Mouse (Mus musculus): Measurements from ENCODE around the gene Fut4. TPM values are rescaled to one million over a fixed set of nuclear protein-coding genes. Genes with fewer than 3 reads are reported as not detected.

Gene Fut4
- polyA plus RNA-seq (2015; fragmentation: Nextera tagmentation; extraction: Ambion mirVana) = 2.9 and 3.6 TPM in 2 replicates

- Histone ChIP-seq H3K4me2 (peak within 1 kb of the TSS; percentile 98), H3K4me1 (peaks cover 13% of the 10 kb centered on the region), H3K36me3 (no peaks in the 10 kb centered on the region), H3K27me3 (peaks cover 7% of the 10 kb centered on the region; the same call in 1 of the 2 replicates), H3K27ac (no peak within 1 kb of the TSS), H3K9me3 (no peaks in the 10 kb centered on the region), H3K4me3 (peak within 1 kb of the TSS; percentile 50), H3K9ac (peak within 1 kb of the TSS; percentile 49)
- ATAC-seq (ENCODE audit: borderline replicate concordance, extremely low read depth, low FRiP score, low TSS enrichment) = peak; percentile 85
- 2% methylated on average over 28 of the region's 28 CpGs for WGBS
Measured at GRCm38 (mm10) chr9:14752001-14752522, at the start of gene Fut4. TSS of gene Fut4 (minus strand) at chr9:14752393.

- Histone ChIP-seq H3K4me1 (peaks cover 9% of the 10 kb centered on the region; the same call in 1 of the 2 replicates), H3K9me3 (no peaks in the 10 kb centered on the region), H3K4me2 (no peak overlapping the region), H3K36me3 (peaks cover 36% of the 10 kb centered on the region), H3K9ac (no peak overlapping the region), H3K27ac (no peak overlapping the region), H3K4me3 (no peak overlapping the region), H3K27me3 (no peaks in the 10 kb centered on the region)
- 84% methylated on average over 6 of the region's 6 CpGs for WGBS
- no peak for ATAC-seq (ENCODE audit: borderline replicate concordance, extremely low read depth, low FRiP score, low TSS enrichment)
Measured at GRCm38 (mm10) chr9:14787356-14787755, 35.2 kb upstream of the Fut4 start.

- ATAC-seq (ENCODE audit: borderline replicate concordance, extremely low read depth, low FRiP score, low TSS enrichment) = peak; percentile 99
- Histone ChIP-seq H3K36me3 (peaks cover 38% of the 10 kb centered on the region), H3K9ac (peak within 1 kb of the TSS; percentile 80), H3K27me3 (no peaks in the 10 kb centered on the region), H3K4me2 (peak within 1 kb of the TSS; percentile 70), H3K9me3 (no peaks in the 10 kb centered on the region), H3K4me3 (peak within 1 kb of the TSS; percentile 88), H3K4me1 (peaks cover 9% of the 10 kb centered on the region; the same call in 1 of the 2 replicates), H3K27ac (peak within 1 kb of the TSS; percentile 96)
- under 1% methylated on average over 62 of the region's 62 CpGs for WGBS
Measured at GRCm38 (mm10) chr9:14784039-14785002, 32.1 kb upstream of the Fut4 start, which contains the start of the genes Mre11a and Ankrd49. TSS of gene Mre11a (plus strand) at chr9:14784654. TSS of gene Ankrd49 (minus strand) at chr9:14784856.

GRCm38 (mm10) chr9:14778341-14778740 is 26.1 kb upstream of the Fut4 start:
- Histone ChIP-seq H3K36me3 (peaks cover 19% of the 10 kb centered on the region), H3K4me2 (no peak overlapping the region), H3K27ac (no peak overlapping the region), H3K9ac (no peak overlapping the region), H3K9me3 (no peaks in the 10 kb centered on the region), H3K27me3 (no peaks in the 10 kb centered on the region), H3K4me3 (no peak overlapping the region), H3K4me1 (no peaks in the 10 kb centered on the region)
- ATAC-seq (ENCODE audit: borderline replicate concordance, extremely low read depth, low FRiP score, low TSS enrichment) = no peak
- WGBS = 37% methylated on average over 13 of the region's 13 CpGs

GRCm38 (mm10) chr9:14773813-14774212 is 21.6 kb upstream of the Fut4 start:
- Histone ChIP-seq H3K4me2 (no peak overlapping the region), H3K36me3 (no peaks in the 10 kb centered on the region), H3K4me1 (0 out of 2 replicates have a peak, but pooled peaks cover 4% of the 10 kb centered on the region), H3K27ac (no peak overlapping the region), H3K9ac (no peak overlapping the region), H3K27me3 (peaks cover 23% of the 10 kb centered on the region), H3K4me3 (no peak overlapping the region), H3K9me3 (no peaks in the 10 kb centered on the region)
- 35% methylated on average over 2 of the region's 2 CpGs for WGBS
- ATAC-seq (ENCODE audit: borderline replicate concordance, extremely low read depth, low FRiP score, low TSS enrichment) = no peak

- no peaks in the 10 kb centered on the region for H3K9me3 ChIP-seq
- H3K4me3 ChIP-seq = no peak overlapping the region
- no peak overlapping the region for H3K9ac ChIP-seq
- no peak for ATAC-seq (ENCODE audit: borderline replicate concordance, extremely low read depth, low FRiP score, low TSS enrichment)
- no peak overlapping the region for H3K4me2 ChIP-seq
- WGBS = 80% methylated on average over 2 of the region's 2 CpGs
- H3K27me3 ChIP-seq = peaks cover 31% of the 10 kb centered on the region
- H3K4me1 ChIP-seq = 0 out of 2 replicates have a peak, but pooled peaks cover 4% of the 10 kb centered on the region
- H3K36me3 ChIP-seq = no peaks in the 10 kb centered on the region
- no peak overlapping the region for H3K27ac ChIP-seq
Measured at GRCm38 (mm10) chr9:14772074-14772473, 19.9 kb upstream of the Fut4 start.

- Histone ChIP-seq H3K36me3 (no peaks in the 10 kb centered on the region), H3K9ac (no peak within 1 kb of the TSS), H3K27ac (no peak within 1 kb of the TSS), H3K4me1 (0 out of 2 replicates have a peak, but pooled peaks cover 4% of the 10 kb centered on the region), H3K27me3 (peaks cover 31% of the 10 kb centered on the region), H3K4me2 (no peak within 1 kb of the TSS), H3K9me3 (no peaks in the 10 kb centered on the region), H3K4me3 (no peak within 1 kb of the TSS)
- no peak; the same call in 1 of the 2 replicates for ATAC-seq (ENCODE audit: borderline replicate concordance, extremely low read depth, low FRiP score, low TSS enrichment)
- 18% methylated on average over 23 of the region's 23 CpGs for WGBS
Measured at GRCm38 (mm10) chr9:14770803-14771471, 18.7 kb upstream of the Fut4 start, which contains the start of gene 1700012B09Rik. TSS of gene 1700012B09Rik (minus strand) at chr9:14771030.

GRCm38 (mm10) chr9:14769811-14770210 is 17.6 kb upstream of the Fut4 start:
- ATAC-seq (ENCODE audit: borderline replicate concordance, extremely low read depth, low FRiP score, low TSS enrichment) = no peak
- Histone ChIP-seq H3K4me2 (no peak overlapping the region), H3K9ac (no peak overlapping the region), H3K36me3 (no peaks in the 10 kb centered on the region), H3K9me3 (no peaks in the 10 kb centered on the region), H3K27ac (no peak overlapping the region), H3K4me1 (0 out of 2 replicates have a peak, but pooled peaks cover 4% of the 10 kb centered on the region), H3K4me3 (no peak overlapping the region), H3K27me3 (peaks cover 31% of the 10 kb centered on the region)
- 48% methylated on average over 6 of the region's 6 CpGs for WGBS

- Histone ChIP-seq H3K4me1 (no peaks in the 10 kb centered on the region), H3K9me3 (no peaks in the 10 kb centered on the region), H3K4me3 (no peak overlapping the region), H3K4me2 (no peak overlapping the region), H3K27me3 (peaks cover 13% of the 10 kb centered on the region; the same call in 1 of the 2 replicates), H3K27ac (no peak overlapping the region), H3K36me3 (no peaks in the 10 kb centered on the region), H3K9ac (no peak overlapping the region)
- 20% methylated on average over 7 of the region's 7 CpGs for WGBS
- ATAC-seq (ENCODE audit: borderline replicate concordance, extremely low read depth, low FRiP score, low TSS enrichment) = no peak
Measured at GRCm38 (mm10) chr9:14764765-14765164, 12.6 kb upstream of the Fut4 start.

- no peaks in the 10 kb centered on the region for H3K4me1 ChIP-seq
- no peaks in the 10 kb centered on the region for H3K9me3 ChIP-seq
- ATAC-seq (ENCODE audit: borderline replicate concordance, extremely low read depth, low FRiP score, low TSS enrichment) = no peak
- H3K27ac ChIP-seq = no peak overlapping the region
- H3K9ac ChIP-seq = no peak overlapping the region
- H3K4me2 ChIP-seq = no peak overlapping the region
- H3K27me3 ChIP-seq = no peaks in the 10 kb centered on the region
- H3K4me3 ChIP-seq = no peak overlapping the region
- H3K36me3 ChIP-seq = no peaks in the 10 kb centered on the region
Measured at GRCm38 (mm10) chr9:14759261-14759660, 7.1 kb upstream of the Fut4 start.

GRCm38 (mm10) chr9:14758590-14758989 is 6.4 kb upstream of the Fut4 start:
- 65% methylated on average over 7 of the region's 7 CpGs for WGBS
- Histone ChIP-seq H3K4me3 (no peak overlapping the region), H3K9ac (no peak overlapping the region), H3K27ac (no peak overlapping the region), H3K36me3 (no peaks in the 10 kb centered on the region), H3K27me3 (no peaks in the 10 kb centered on the region), H3K4me2 (no peak overlapping the region), H3K9me3 (no peaks in the 10 kb centered on the region), H3K4me1 (no peaks in the 10 kb centered on the region)
- ATAC-seq (ENCODE audit: borderline replicate concordance, extremely low read depth, low FRiP score, low TSS enrichment) = no peak
